Mouse (Mus musculus) lung, postnatal 0 days (tissue): ENCODE measurements around the gene Ube2h. TPM values are rescaled to one million over a fixed set of nuclear protein-coding genes. Genes with fewer than 3 reads are reported as not detected.

Experiments
- ATAC-seq: fragments of 200-750 bp; cut with Nextera tagmentation; 2 replicates; pipeline ENCODE4 v1.8.0; 2017; ENCODE audit warnings: moderate library complexity
- DNase-seq: peaks from one replicate; pipeline ENCODE4 v3.0.0-alpha.2; 2016; ENCODE audit warnings: low spot score
- H3K27ac ChIP-seq: fragments of 300-500 bp; sonication (generic); 2 replicates; pipeline ENCODE4 v1.5.1; 2014; ENCODE audit warnings: antibody characterized with exemption, mild to moderate bottlenecking, low read length, mixed read lengths
- H3K27me3 ChIP-seq: fragments of 300-500 bp; sonication (generic); replicated peaks from 2 replicates; pipeline ENCODE4 v1.6.1; 2014; ENCODE audit warnings: low read length, mixed read lengths; ENCODE audit not compliant: insufficient read depth
- H3K36me3 ChIP-seq: fragments of 300-500 bp; sonication (generic); 2 replicates; pipeline ENCODE4 v1.6.1; 2014; ENCODE audit warnings: low read length, mixed read lengths; ENCODE audit not compliant: insufficient read depth
- H3K4me1 ChIP-seq: fragments of 300-500 bp; sonication (generic); 2 replicates; pipeline ENCODE4 v1.6.1; 2014; ENCODE audit warnings: antibody characterized with exemption, low read depth, low read length, mixed read lengths; ENCODE audit not compliant: insufficient read depth
- H3K4me2 ChIP-seq: fragments of 300-500 bp; sonication (generic); replicated peaks from 2 replicates; pipeline ENCODE4 v1.6.1; 2014; ENCODE audit warnings: low read depth, mild to moderate bottlenecking, low read length, moderate library complexity, mixed read lengths
- H3K4me3 ChIP-seq: fragments of 300-500 bp; sonication (generic); 2 replicates; pipeline ENCODE4 v1.5.1; 2014; ENCODE audit warnings: low read depth, low read length
- H3K9ac ChIP-seq: fragments of 300-500 bp; sonication (generic); replicated peaks from 2 replicates; pipeline ENCODE4 v1.6.1; 2014; ENCODE audit warnings: low read depth, mild to moderate bottlenecking
- H3K9me3 ChIP-seq: fragments of 300-500 bp; sonication (generic); 2 replicates; pipeline ENCODE4 v1.6.1; 2016; ENCODE audit warnings: low read length, mixed read lengths
- CTCF ChIP-seq: IDR thresholded peaks from 2 replicates; pipeline ENCODE4 v1.5.1; 2016; ENCODE audit warnings: antibody characterized with exemption, mild to moderate bottlenecking
- EP300 ChIP-seq: IDR thresholded peaks from 2 replicates; pipeline ENCODE4 v1.6.1; 2016; ENCODE audit warnings: antibody characterized with exemption, mild to moderate bottlenecking, control low read depth
- WGBS: fragments of 180-500 bp; shearing (Covaris S2); extraction: QIAGEN DNeasy Blood & Tissue Kit; methylation state at CpG from one replicate; pipeline ENCODE4 v1.1.7; 2014; 5-methylcytosine and 5-hydroxymethylcytosine counted together
- polyA plus RNA-seq: library from polyadenylated mRNA; unstranded; fragments of >200 nt; fragmentation: Nextera tagmentation; extraction: Ambion mirVana; gene quantifications from 2 replicates; pipeline ENCODE4 v1.2.1, GENCODE M21; 2015

Ube2h gene
- polyA plus RNA-seq, 1 experiment from 2014 or later, result 34.5 TPM

DNA sequence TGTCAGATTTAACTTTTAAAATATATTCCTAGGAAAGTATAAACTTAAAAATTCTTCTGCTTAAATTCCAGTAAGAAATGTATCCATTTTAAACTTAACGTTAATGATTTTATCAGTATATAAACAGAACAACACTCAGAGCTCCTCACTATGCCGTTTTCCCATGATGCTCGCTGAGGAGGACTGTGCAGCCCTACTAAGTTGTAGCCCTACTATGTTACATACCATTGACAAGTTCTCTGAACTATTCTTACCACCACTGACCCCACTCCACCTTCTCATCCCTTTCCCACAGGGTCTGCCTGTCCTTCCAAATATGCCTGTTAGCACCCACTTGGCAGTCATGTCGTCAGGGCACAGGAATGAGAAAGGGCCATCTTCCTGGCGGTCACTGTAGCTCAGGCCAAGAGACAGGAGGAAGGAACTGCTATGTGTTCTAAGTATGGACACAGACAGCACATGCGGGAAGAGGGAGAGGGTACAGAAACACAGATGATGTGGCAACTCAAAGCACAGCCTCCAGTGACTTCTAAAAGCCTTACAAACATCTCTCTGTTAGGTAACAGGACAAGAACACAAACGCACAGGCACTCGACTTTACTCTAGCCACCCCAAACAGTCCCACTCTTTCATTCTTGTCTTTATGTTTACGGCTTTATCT, 60.9 kb downstream of the Ube2h start:
- H3K36me3 ChIP-seq, result peaks cover 9% of the 10 kb centered on the region; the same call in 1 of the 2 replicates
- DNase-seq, result peak; percentile 20
- no peak overlapping the region for H3K27ac ChIP-seq

GRCm38 (mm10) chr6:30242928-30243327, 61.4 kb downstream of the Ube2h start:
- H3K27me3 ChIP-seq, result no peaks in the 10 kb centered on the region
- H3K9me3 ChIP-seq, result no peaks in the 10 kb centered on the region
- H3K9ac ChIP-seq, result no peak overlapping the region
- 71% methylated on average over 4 of the region's 4 CpGs for WGBS
- H3K4me3 ChIP-seq, result no peak overlapping the region
- no peak overlapping the region for H3K27ac ChIP-seq
- no peak overlapping the region for H3K4me2 ChIP-seq
- H3K36me3 ChIP-seq, result peaks cover 9% of the 10 kb centered on the region; the same call in 1 of the 2 replicates
- DNase-seq, result no peak
- ATAC-seq, result no peak
- H3K4me1 ChIP-seq, result no peaks in the 10 kb centered on the region
- TF ChIP-seq EP300 (no peak), CTCF (no peak)

More for the DNA sequence above, 60.9 kb downstream of the Ube2h start:
- no peaks in the 10 kb centered on the region for H3K9me3 ChIP-seq
- no peak overlapping the region for H3K9ac ChIP-seq
- no peak for ATAC-seq
- H3K4me2 ChIP-seq, result no peak overlapping the region
- no peak overlapping the region for H3K4me3 ChIP-seq
- no peaks in the 10 kb centered on the region for H3K27me3 ChIP-seq
- TF ChIP-seq EP300 (no peak), CTCF (no peak)
- 76% methylated on average over 9 of the region's 9 CpGs for WGBS
- H3K4me1 ChIP-seq, result no peaks in the 10 kb centered on the region

DNA sequence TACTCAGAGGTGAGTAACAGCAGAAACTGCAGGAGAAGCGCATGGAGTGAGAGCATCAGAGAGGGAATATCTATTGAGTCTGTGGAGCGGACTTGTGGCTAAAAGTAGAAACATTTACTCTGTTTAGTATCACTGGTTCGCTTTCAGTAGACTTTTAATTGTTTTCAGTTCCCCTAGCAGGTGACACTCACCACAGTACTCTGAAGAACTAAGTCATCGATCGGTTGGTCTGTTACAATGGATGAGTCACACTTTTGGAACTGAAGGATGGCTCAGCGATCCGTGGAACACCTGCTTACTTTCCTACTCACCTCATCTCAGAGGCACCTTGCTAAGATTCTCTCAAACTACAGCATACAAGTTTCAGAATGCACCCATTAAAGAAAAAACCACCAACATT, 64.2 kb downstream of the Ube2h start:
- ATAC-seq, result no peak
- DNase-seq, result no peak
- Histone ChIP-seq H3K9me3 (no peaks in the 10 kb centered on the region), H3K27me3 (no peaks in the 10 kb centered on the region), H3K36me3 (peaks cover 11% of the 10 kb centered on the region; the same call in 1 of the 2 replicates), H3K27ac (no peak overlapping the region), H3K4me2 (no peak overlapping the region), H3K4me3 (no peak overlapping the region), H3K4me1 (no peaks in the 10 kb centered on the region), H3K9ac (no peak overlapping the region)
- TF ChIP-seq EP300 (no peak), CTCF (no peak)
- 91% methylated on average over 7 of the region's 7 CpGs for WGBS

- H3K27me3 ChIP-seq, result no peaks in the 10 kb centered on the region
- 73% methylated on average over 6 of the region's 6 CpGs for WGBS
- no peak overlapping the region for H3K4me3 ChIP-seq
- no peaks in the 10 kb centered on the region for H3K4me1 ChIP-seq
- H3K36me3 ChIP-seq, result peaks cover 14% of the 10 kb centered on the region; the same call in 1 of the 2 replicates
- no peak overlapping the region for H3K4me2 ChIP-seq
- no peaks in the 10 kb centered on the region for H3K9me3 ChIP-seq
- ATAC-seq (no peak), DNase-seq (no peak)
- no peak overlapping the region for H3K27ac ChIP-seq
- TF ChIP-seq CTCF (no peak), EP300 (no peak)
- H3K9ac ChIP-seq, result no peak overlapping the region
These were observed 65.1 kb downstream of the Ube2h start for GRCm38 (mm10) chr6:30239207-30239606.

- TF ChIP-seq EP300, result no peak
- no peak for TF ChIP-seq CTCF
- no peak overlapping the region for H3K4me3 ChIP-seq
- H3K27ac ChIP-seq, result no peak overlapping the region
- no peaks in the 10 kb centered on the region for H3K9me3 ChIP-seq
- H3K27me3 ChIP-seq, result no peaks in the 10 kb centered on the region
- H3K36me3 ChIP-seq, result peaks cover 14% of the 10 kb centered on the region; the same call in 1 of the 2 replicates
- DNase-seq (no peak), ATAC-seq (no peak)
- H3K4me2 ChIP-seq, result no peak overlapping the region
- WGBS, result 98% methylated on average over 2 of the region's 2 CpGs
- H3K9ac ChIP-seq, result no peak overlapping the region
- no peaks in the 10 kb centered on the region for H3K4me1 ChIP-seq
These were observed 66.3 kb downstream of the Ube2h start for GRCm38 (mm10) chr6:30238079-30238478.

GRCm38 (mm10) chr6:30236564-30236963, 67.8 kb downstream of the Ube2h start:
- no peaks in the 10 kb centered on the region for H3K9me3 ChIP-seq
- H3K27me3 ChIP-seq, result no peaks in the 10 kb centered on the region
- DNase-seq, result no peak
- no peak for TF ChIP-seq CTCF
- no peak for TF ChIP-seq EP300
- H3K27ac ChIP-seq, result no peak overlapping the region
- no peak overlapping the region for H3K9ac ChIP-seq
- 0 out of 2 replicates have a peak, but pooled peaks have one; percentile 21 for ATAC-seq
- H3K4me1 ChIP-seq, result no peaks in the 10 kb centered on the region
- peaks cover 14% of the 10 kb centered on the region; the same call in 1 of the 2 replicates for H3K36me3 ChIP-seq
- H3K4me2 ChIP-seq, result no peak overlapping the region
- no peak overlapping the region for H3K4me3 ChIP-seq
- 63% methylated on average over 1 of the region's 1 CpGs for WGBS
